Mouse (Mus musculus): ENCODE measurements around the gene Fbxo22. TPM values are rescaled to one million over a fixed set of nuclear protein-coding genes. Genes with fewer than 3 reads are reported as not detected.

Gene Fbxo22
- polyA plus RNA-seq, 3 experiments from 2014 or later = 39.3 to 50.5 (median 42.0) TPM

Other genes with a start within 250 kb of the Fbxo22 start
- gene Chrna5, start 228.0 kb upstream of the Fbxo22 start, polyA plus RNA-seq (2017; shearing (Covaris generic)) = not detected
- under 1 TPM in 1 of 3 experiments, not detected in 2; 0.12 TPM for gene Chrna3, start 182.4 kb upstream of the Fbxo22 start, polyA plus RNA-seq (2017; shearing (Covaris generic))
- not detected for gene Chrnb4, start 160.1 kb upstream of the Fbxo22 start, polyA plus RNA-seq (2017; shearing (Covaris generic))
- 10 to 100 TPM; 11.5 to 16.9 (median 14.1) TPM for gene Ube2q2, start 60.1 kb upstream of the Fbxo22 start, polyA plus RNA-seq (2017; shearing (Covaris generic))
- gene Nrg4, start 117.9 kb downstream of the Fbxo22 start, polyA plus RNA-seq (2017; shearing (Covaris generic)) = 1 to 10 TPM; 2.8 to 6.7 (median 4.7) TPM
- gene Tmem266, start 118.0 kb downstream of the Fbxo22 start, polyA plus RNA-seq (2017; shearing (Covaris generic)) = not detected

Measured in inflammation-experienced regulatory T-cells, adult 6 months (primary cell).